Mouse (Mus musculus) heart, embryonic 16.5 days (tissue): ENCODE data around the gene Gripap1. TPM values are rescaled to one million over a fixed set of nuclear protein-coding genes. Genes with fewer than 3 reads are reported as not detected.

ENCODE experiments used
- ATAC-seq: fragments of 200-750 bp; cut with Nextera tagmentation; replicated peaks from 2 replicates; pipeline ENCODE4 v1.8.0; 2017; ENCODE audit warnings: moderate number of reproducible peaks; ENCODE audit not compliant: insufficient read depth, low FRiP score; ENCODE audit errors: extremely low read depth
- H3K27ac ChIP-seq: fragments of 300-500 bp; sonication (generic); 2 replicates; pipeline ENCODE4 v1.5.1; 2014; ENCODE audit warnings: mild to moderate bottlenecking, low read length, control low read depth, moderate library complexity
- H3K27me3 ChIP-seq: fragments of 300-500 bp; sonication (generic); 2 replicates; pipeline ENCODE4 v1.6.1; 2014; ENCODE audit warnings: low read length, mixed read lengths; ENCODE audit not compliant: control insufficient read depth, insufficient read depth
- H3K36me3 ChIP-seq: fragments of 300-500 bp; sonication (generic); 2 replicates; pipeline ENCODE4 v1.6.1; 2014; ENCODE audit not compliant: control insufficient read depth, insufficient read depth
- H3K4me1 ChIP-seq: fragments of 300-500 bp; sonication (generic); 2 replicates; pipeline ENCODE4 v1.6.1; 2014; ENCODE audit warnings: low read length, mixed read lengths; ENCODE audit not compliant: control insufficient read depth, insufficient read depth
- H3K4me2 ChIP-seq: fragments of 300-500 bp; sonication (generic); 2 replicates; pipeline ENCODE4 v1.6.1; 2014; ENCODE audit warnings: low read depth, mild to moderate bottlenecking, control low read depth, low read length
- H3K4me3 ChIP-seq: fragments of 300-500 bp; sonication (generic); 2 replicates; pipeline ENCODE4 v1.5.1; 2014; ENCODE audit warnings: mild to moderate bottlenecking, control low read depth, low read length
- H3K9ac ChIP-seq: fragments of 300-500 bp; sonication (generic); 2 replicates; pipeline ENCODE4 v1.6.1; 2014; ENCODE audit warnings: low read length, control low read depth
- H3K9me3 ChIP-seq: fragments of 300-500 bp; sonication (generic); replicated peaks from 2 replicates; pipeline ENCODE4 v1.6.1; 2016; ENCODE audit warnings: low read length; ENCODE audit not compliant: control insufficient read depth
- WGBS: fragments of 180-500 bp; shearing (Covaris S2); extraction: QIAGEN DNeasy Blood & Tissue Kit; methylation state at CpG from one replicate; pipeline ENCODE4 v1.1.7; 2014; 5-methylcytosine and 5-hydroxymethylcytosine counted together
- polyA plus RNA-seq: library from polyadenylated mRNA; unstranded; fragments of >200 nt; fragmentation: Nextera tagmentation; extraction: Ambion mirVana; gene quantifications from 2 replicates; pipeline ENCODE4 v1.2.1, GENCODE M21; 2015

Gripap1 gene
- polyA plus RNA-seq, 1 experiment from 2014 or later: 29.8 TPM

GRCm38 (mm10) chrX:7847845-7848244, 58.3 kb downstream of the Gripap1 start:
- no peak overlapping the region for H3K4me3 ChIP-seq
- no peak overlapping the region for H3K9ac ChIP-seq
- WGBS: 79% methylated on average over 2 of the region's 2 CpGs
- H3K27me3 ChIP-seq: no peaks in the 10 kb centered on the region
- H3K4me2 ChIP-seq: no peak overlapping the region
- no peak overlapping the region for H3K27ac ChIP-seq
- peaks cover 4% of the 10 kb centered on the region for H3K36me3 ChIP-seq
- no peak for ATAC-seq
- peaks cover 11% of the 10 kb centered on the region for H3K4me1 ChIP-seq
- no peaks in the 10 kb centered on the region for H3K9me3 ChIP-seq

GRCm38 (mm10) chrX:7854578-7854977, 65.0 kb downstream of the Gripap1 start:
- peaks cover 4% of the 10 kb centered on the region for H3K36me3 ChIP-seq
- H3K27me3 ChIP-seq: no peaks in the 10 kb centered on the region
- H3K27ac ChIP-seq: no peak overlapping the region
- H3K4me1 ChIP-seq: no peaks in the 10 kb centered on the region
- no peak overlapping the region for H3K9ac ChIP-seq
- H3K4me2 ChIP-seq: no peak overlapping the region
- no peaks in the 10 kb centered on the region for H3K9me3 ChIP-seq
- H3K4me3 ChIP-seq: no peak overlapping the region
- no peak for ATAC-seq
- WGBS: 33% methylated on average over 2 of the region's 2 CpGs

GRCm38 (mm10) chrX:7859191-7859753, 69.7 kb downstream of the Gripap1 start:
- Histone ChIP-seq H3K36me3 (no peaks in the 10 kb centered on the region), H3K9me3 (no peaks in the 10 kb centered on the region), H3K4me1 (no peaks in the 10 kb centered on the region), H3K9ac (no peak overlapping the region), H3K4me2 (no peak overlapping the region), H3K4me3 (no peak overlapping the region), H3K27ac (no peak overlapping the region), H3K27me3 (no peaks in the 10 kb centered on the region)
- ATAC-seq: no peak
- 76% methylated on average over 3 of the region's 3 CpGs for WGBS

- no peak overlapping the region for H3K27ac ChIP-seq
- no peak overlapping the region for H3K4me2 ChIP-seq
- WGBS: 82% methylated on average over 1 of the region's 1 CpGs
- H3K9ac ChIP-seq: no peak overlapping the region
- ATAC-seq: no peak
- no peak overlapping the region for H3K4me3 ChIP-seq
- no peaks in the 10 kb centered on the region for H3K4me1 ChIP-seq
- H3K27me3 ChIP-seq: no peaks in the 10 kb centered on the region
- peaks cover 3% of the 10 kb centered on the region for H3K36me3 ChIP-seq
- no peaks in the 10 kb centered on the region for H3K9me3 ChIP-seq
Measured at GRCm38 (mm10) chrX:7863181-7863580, 73.6 kb downstream of the Gripap1 start.

GRCm38 (mm10) chrX:7864551-7864950, 75.0 kb downstream of the Gripap1 start:
- H3K4me3 ChIP-seq: no peak overlapping the region
- H3K9me3 ChIP-seq: no peaks in the 10 kb centered on the region
- H3K27ac ChIP-seq: no peak overlapping the region
- peaks cover 4% of the 10 kb centered on the region for H3K36me3 ChIP-seq
- no peak overlapping the region for H3K4me2 ChIP-seq
- H3K4me1 ChIP-seq: no peaks in the 10 kb centered on the region
- no peak overlapping the region for H3K9ac ChIP-seq
- no peak for ATAC-seq
- 74% methylated on average over 3 of the region's 3 CpGs for WGBS
- H3K27me3 ChIP-seq: no peaks in the 10 kb centered on the region

GRCm38 (mm10) chrX:7865343-7865742, 75.8 kb downstream of the Gripap1 start:
- 49% methylated on average over 2 of the region's 2 CpGs for WGBS
- Histone ChIP-seq H3K36me3 (peaks cover 4% of the 10 kb centered on the region), H3K9me3 (no peaks in the 10 kb centered on the region), H3K4me1 (no peaks in the 10 kb centered on the region), H3K27me3 (no peaks in the 10 kb centered on the region), H3K27ac (no peak overlapping the region), H3K4me3 (no peak overlapping the region), H3K9ac (no peak overlapping the region), H3K4me2 (no peak overlapping the region)
- no peak for ATAC-seq

DNA sequence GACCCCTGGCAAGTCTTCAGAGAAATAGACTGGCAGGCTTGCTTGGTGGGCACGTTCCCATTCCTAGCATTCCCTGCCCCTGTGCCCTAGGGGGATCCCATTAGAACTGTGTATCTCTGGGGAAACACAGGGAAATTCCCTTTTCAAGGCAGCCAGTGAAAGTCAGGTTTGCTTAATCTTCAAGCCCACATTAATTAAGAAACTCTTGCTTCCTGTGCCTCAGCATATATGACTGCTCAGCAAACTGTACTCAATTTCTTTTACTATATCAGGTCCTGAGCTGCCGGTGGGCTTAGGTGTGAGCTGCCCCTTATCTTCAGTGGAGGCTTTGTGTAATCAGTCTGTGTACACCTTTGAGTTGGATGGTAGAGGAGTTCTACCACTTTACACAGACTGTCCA, 76.2 kb downstream of the Gripap1 start:
- WGBS: 41% methylated on average over 2 of the region's 2 CpGs
- Histone ChIP-seq H3K9ac (no peak overlapping the region), H3K4me3 (no peak overlapping the region), H3K27me3 (no peaks in the 10 kb centered on the region), H3K27ac (no peak overlapping the region), H3K4me1 (no peaks in the 10 kb centered on the region), H3K36me3 (peaks cover 4% of the 10 kb centered on the region), H3K9me3 (no peaks in the 10 kb centered on the region), H3K4me2 (no peak overlapping the region)
- ATAC-seq: no peak

DNA sequence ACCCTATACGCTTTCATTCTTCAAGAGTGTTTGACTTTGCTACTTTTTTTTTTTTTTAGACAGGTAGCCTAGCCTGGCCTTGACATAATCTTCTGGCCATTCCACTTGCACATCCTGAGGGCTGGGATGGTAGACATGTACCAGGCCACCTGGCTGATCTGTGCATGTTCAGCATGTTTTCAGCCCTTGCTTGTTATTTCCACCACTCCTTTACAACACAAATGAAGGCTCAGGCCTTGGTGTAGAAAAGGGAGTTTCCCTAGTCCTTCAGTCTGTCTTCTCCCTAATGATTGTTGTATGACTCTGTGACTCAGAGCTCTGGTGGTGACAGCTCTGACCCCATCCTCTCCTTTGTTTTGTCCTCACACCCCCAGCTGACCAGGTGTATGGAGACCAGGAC, 77.6 kb downstream of the Gripap1 start:
- Histone ChIP-seq H3K4me3 (no peak overlapping the region), H3K27me3 (no peaks in the 10 kb centered on the region), H3K36me3 (peaks cover 4% of the 10 kb centered on the region), H3K9ac (no peak overlapping the region), H3K27ac (no peak overlapping the region), H3K4me1 (no peaks in the 10 kb centered on the region), H3K9me3 (no peaks in the 10 kb centered on the region), H3K4me2 (no peak overlapping the region)
- ATAC-seq: no peak
- WGBS: 84% methylated on average over 1 of the region's 1 CpGs

- no peak for ATAC-seq
- Histone ChIP-seq H3K27ac (no peak overlapping the region), H3K9ac (no peak overlapping the region), H3K4me1 (no peaks in the 10 kb centered on the region), H3K9me3 (no peaks in the 10 kb centered on the region), H3K27me3 (no peaks in the 10 kb centered on the region), H3K4me3 (no peak overlapping the region), H3K36me3 (peaks cover 8% of the 10 kb centered on the region), H3K4me2 (no peak overlapping the region)
- 62% methylated on average over 2 of the region's 2 CpGs for WGBS
Measured at GRCm38 (mm10) chrX:7868506-7868905, 78.9 kb downstream of the Gripap1 start.
